Mouse (Mus musculus) ES-Bruce4 (cell line): ENCODE measurements around the gene Vegfa.

Source experiments
- EP300 ChIP-seq: IDR thresholded peaks from 2 replicates; pipeline ENCODE4 v1.6.1; 2011; ENCODE audit warnings: low read depth, low read length; ENCODE audit not compliant: insufficient read depth
- POLR2A ChIP-seq: IDR thresholded peaks from one replicate; pipeline ENCODE4 v1.8.1; 2011; ENCODE audit warnings: low read length; ENCODE audit not compliant: insufficient read depth

DNA sequence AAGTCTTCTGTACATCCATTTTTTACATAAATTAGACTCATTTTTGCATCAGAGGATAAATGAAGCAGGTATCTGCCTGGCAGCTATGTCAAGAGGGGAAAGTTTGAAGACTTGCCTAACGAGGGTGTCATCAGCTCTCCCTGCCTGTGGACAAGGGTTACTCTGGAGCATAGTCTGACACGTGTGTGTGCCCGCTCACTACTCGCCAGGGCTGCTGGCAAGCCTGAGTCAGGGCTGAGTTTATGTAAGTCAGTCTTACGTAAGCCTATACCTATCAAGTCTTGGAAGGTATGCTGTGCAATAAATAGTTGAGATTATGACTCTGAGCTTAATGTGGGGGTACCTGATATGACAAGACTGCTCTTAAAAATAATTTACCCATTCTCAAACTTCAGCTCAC is 19.2 kb upstream of the Vegfa start:
- TF ChIP-seq POLR2A (no peak), EP300 (no peak)
